Mouse (Mus musculus): ENCODE results near the gene Gbx1.
"Not testable (repeated sequence)": the region's sequence is repeated elsewhere in the genome, so short reads cannot be mapped to it uniquely, and the experiment has no call there.

The Gbx1 gene

GRCm38 (mm10) chr5:24526889-24527230 lies at the start of gene Gbx1:
Gene Gbx1, minus strand, starts transcription at chr5:24527202.
- DNase-seq = peak in 1 of 2 experiments; percentile 21

GRCm38 (mm10) chr5:24576801-24577182 lies 49.8 kb upstream of the Gbx1 start:
- DNase-seq = no peak

- no peak for DNase-seq
Observed at GRCm38 (mm10) chr5:24575948-24576347, 48.9 kb upstream of the Gbx1 start.

- no peak for DNase-seq
Observed at GRCm38 (mm10) chr5:24556709-24557108, 29.7 kb upstream of the Gbx1 start, which contains the start of gene 4931409K22Rik. Gene 4931409K22Rik, minus strand, starts transcription at chr5:24556809.

- DNase-seq = not testable (repeated sequence)
Observed at GRCm38 (mm10) chr5:24555335-24555734, 28.3 kb upstream of the Gbx1 start.

GRCm38 (mm10) chr5:24553621-24554244 lies 26.7 kb upstream of the Gbx1 start:
- DNase-seq = no peak

GRCm38 (mm10) chr5:24551317-24551688 lies 24.3 kb upstream of the Gbx1 start:
- DNase-seq = no peak

- peak; percentile 42 to 55 for DNase-seq
Observed at GRCm38 (mm10) chr5:24550598-24551316, 23.8 kb upstream of the Gbx1 start.

GRCm38 (mm10) chr5:24542643-24543042 lies 15.6 kb upstream of the Gbx1 start:
- DNase-seq = no peak

- DNase-seq = no peak
Observed at GRCm38 (mm10) chr5:24541144-24541569, 14.2 kb upstream of the Gbx1 start.

GRCm38 (mm10) chr5:24540387-24541143 lies 13.6 kb upstream of the Gbx1 start, which contains the start of gene Asb10:
Gene Asb10, minus strand, starts transcription at chr5:24540978.
- DNase-seq = no peak

- no peak for DNase-seq
Observed at GRCm38 (mm10) chr5:24539571-24540296, 12.7 kb upstream of the Gbx1 start.

GRCm38 (mm10) chr5:24537618-24538017 lies 10.6 kb upstream of the Gbx1 start:
- DNase-seq = no peak

- no peak for DNase-seq
Observed at GRCm38 (mm10) chr5:24536511-24536910, 9.5 kb upstream of the Gbx1 start.

- no peak for DNase-seq
Observed at GRCm38 (mm10) chr5:24535731-24536130, 8.7 kb upstream of the Gbx1 start.

GRCm38 (mm10) chr5:24534292-24534691 lies 7.3 kb upstream of the Gbx1 start:
- no peak for DNase-seq

GRCm38 (mm10) chr5:24533391-24533790 lies 6.4 kb upstream of the Gbx1 start:
- no peak for DNase-seq

- DNase-seq = peak; percentile 80 to 87
Observed at GRCm38 (mm10) chr5:24530042-24530689, 3.2 kb upstream of the Gbx1 start.

GRCm38 (mm10) chr5:24527780-24528179 lies 778 bp upstream of the Gbx1 start:
- no peak for DNase-seq

GRCm38 (mm10) chr5:24526190-24526888 lies 663 bp downstream of the Gbx1 start:
- DNase-seq = no peak

- no peak for DNase-seq
Observed at GRCm38 (mm10) chr5:24525360-24526189, 1.4 kb downstream of the Gbx1 start.

All from thymus, postnatal 36 days (tissue).